ENCODE assay signal across 8 mouse cellular contexts in genomic region chr10:80985241-80985969, GRCm38 (mm10). TPM values are rescaled to one million over a fixed set of nuclear protein-coding genes. Genes with fewer than 3 reads are reported as not detected.
A peak's percentile ranks its signal among the peaks of the same experiment; 100 is the strongest.
DNase-seq lines count a peak whose midpoint lies in the region; ATAC-seq lines count a peak whose summit lies in the region.

No protein-coding gene starts in this region.

- H3K9me3 ChIP-seq in neural tube, embryonic 12.5 days = no peaks in the 10 kb centered on the region
- no peaks in the 10 kb centered on the region for H3K9me3 ChIP-seq in kidney, embryonic 15.5 days (replicated peaks)

- no peaks in the 10 kb centered on the region for H3K36me3 ChIP-seq in neural tube, embryonic 12.5 days
- no peaks in the 10 kb centered on the region for H3K36me3 ChIP-seq in kidney, embryonic 15.5 days

- no peak overlapping the region for H3K27ac ChIP-seq in neural tube, embryonic 12.5 days
- no peak overlapping the region for H3K27ac ChIP-seq in kidney, embryonic 15.5 days

- 12% methylated on average over 37 of the region's 37 CpGs for WGBS in neural tube, embryonic 12.5 days
- 7% methylated on average over 37 of the region's 37 CpGs for WGBS in kidney, embryonic 15.5 days

- peaks cover 13% of the 10 kb centered on the region; the same call in 1 of the 2 replicates for H3K4me1 ChIP-seq in neural tube, embryonic 12.5 days
- H3K4me1 ChIP-seq in kidney, embryonic 15.5 days = peaks cover 27% of the 10 kb centered on the region

- H3K27me3 ChIP-seq in neural tube, embryonic 12.5 days (replicated peaks) = peaks cover 34% of the 10 kb centered on the region
- H3K27me3 ChIP-seq in kidney, embryonic 15.5 days = peaks cover 51% of the 10 kb centered on the region

- ATAC-seq in neural tube, embryonic 12.5 days (ENCODE audit: low FRiP score, low read depth) = no peak
- no peak for ATAC-seq in kidney, embryonic 15.5 days (replicated peaks; ENCODE audit: low FRiP score)

- H3K9ac ChIP-seq in neural tube, embryonic 12.5 days = 0 out of 2 replicates have a peak overlapping the region, but pooled peaks have one; percentile 26
- H3K9ac ChIP-seq in kidney, embryonic 15.5 days = 0 out of 2 replicates have a peak overlapping the region, but pooled peaks have one; percentile 6

- no peak overlapping the region for H3K4me3 ChIP-seq in neural tube, embryonic 12.5 days
- peak overlapping the region; percentile 32 for H3K4me3 ChIP-seq in kidney, embryonic 15.5 days (replicated peaks)

- peak overlapping the region; percentile 38 for H3K4me2 ChIP-seq in neural tube, embryonic 12.5 days (replicated peaks)
- peak overlapping the region; percentile 63 for H3K4me2 ChIP-seq in kidney, embryonic 15.5 days

- no peak for DNase-seq in neural tube, embryonic 10.5 days (ENCODE audit: extremely low spot score, low spot score)
- DNase-seq in adrenal gland, postnatal 36 days = peak; percentile 70 to 82
- DNase-seq in gastrocnemius, postnatal 10 days = peak; percentile 42
- DNase-seq in lung, postnatal 14 days = peak; percentile 63
- peak; percentile 30 to 42 for DNase-seq in thymus, adult 18-20 months
- DNase-seq in layer of hippocampus, adult 9-10 months (ENCODE audit: low spot score) = no peak

RNA-seq across cellular contexts. Expression of gene Gng7, which starts 29.3 kb away (rescaled TPM):
- polyA plus RNA-seq in neural tube, embryonic 12.5 days (2016; fragmentation: Nextera tagmentation; extraction: Ambion mirVana) = 11.2 and 14.0 TPM in 2 replicates
- total RNA-seq in adrenal gland, postnatal 36 days (2021) = 1 to 10 TPM; 6.4 to 6.7 TPM
- total RNA-seq in gastrocnemius, postnatal 10 days (2021) = 1 to 10 TPM; 1.7 to 2.0 TPM
- 5.0 and 5.6 TPM in 2 replicates for polyA plus RNA-seq in kidney, embryonic 15.5 days (2015; fragmentation: Nextera tagmentation; extraction: Ambion mirVana)

RNA-seq across cellular contexts. Expression of gene Diras1, which starts 40.1 kb away (rescaled TPM):
- 16.6 and 16.8 TPM in 2 replicates for polyA plus RNA-seq in neural tube, embryonic 12.5 days (2016; fragmentation: Nextera tagmentation; extraction: Ambion mirVana)
- total RNA-seq in adrenal gland, postnatal 36 days (2021) = 1 to 10 TPM; 1.2 to 1.5 TPM
- total RNA-seq in gastrocnemius, postnatal 10 days (2021) = under 1 TPM; 0.27 to 0.87 TPM
- polyA plus RNA-seq in kidney, embryonic 15.5 days (2015; fragmentation: Nextera tagmentation; extraction: Ambion mirVana) = 0.19 and 0.23 TPM in 2 replicates

RNA-seq across cellular contexts. Expression of gene Slc39a3, which starts 51.8 kb away (rescaled TPM):
- 33.9 and 40.2 TPM in 2 replicates for polyA plus RNA-seq in neural tube, embryonic 12.5 days (2016; fragmentation: Nextera tagmentation; extraction: Ambion mirVana)
- 10 to 100 TPM; 33.2 to 68.5 TPM for total RNA-seq in adrenal gland, postnatal 36 days (2021)
- 10 to 100 TPM; 11.5 to 13.3 TPM for total RNA-seq in gastrocnemius, postnatal 10 days (2021)
- polyA plus RNA-seq in kidney, embryonic 15.5 days (2015; fragmentation: Nextera tagmentation; extraction: Ambion mirVana) = 13.7 and 16.3 TPM in 2 replicates

RNA-seq across cellular contexts. Expression of gene Gadd45b, which starts 55.5 kb away (rescaled TPM):
- polyA plus RNA-seq in neural tube, embryonic 12.5 days (2016; fragmentation: Nextera tagmentation; extraction: Ambion mirVana) = 7.9 and 8.0 TPM in 2 replicates
- total RNA-seq in adrenal gland, postnatal 36 days (2021) = 100 to 1,000 TPM in 1 of 2 experiments, 10 to 100 TPM in 1; 81.7 to 149 TPM
- total RNA-seq in gastrocnemius, postnatal 10 days (2021) = 10 to 100 TPM in 1 of 2 experiments, 1 to 10 TPM in 1; 9.0 to 15.9 TPM
- 18.0 and 20.8 TPM in 2 replicates for polyA plus RNA-seq in kidney, embryonic 15.5 days (2015; fragmentation: Nextera tagmentation; extraction: Ambion mirVana)

Comparison
In these comparisons a context has a peak if more than half of its experiments do, and no peak if none do; other contexts are left out.
1. DNase-seq: peak in adrenal gland, postnatal 36 days (2 of 2), gastrocnemius, postnatal 10 days (single experiment), lung, postnatal 14 days (single experiment) and thymus, adult 18-20 months (2 of 2); none in neural tube, embryonic 10.5 days (single experiment) and layer of hippocampus, adult 9-10 months (single experiment).